Mouse (Mus musculus) heart, adult 2 months (tissue): ENCODE results near the gene Eif1.
"Not testable (repeated sequence)": the region's sequence is repeated elsewhere in the genome, so short reads cannot be mapped to it uniquely, and the experiment has no call there.

Source experiments
- CTCF ChIP-seq: fragments of 200-600 bp; IDR thresholded peaks from 2 replicates; pipeline ENCODE4 v1.8.1; 2022; ENCODE audit warnings: antibody characterized with exemption, mild to moderate bottlenecking, moderate library complexity
- POLR2A ChIP-seq: fragments of 200-500 bp; IDR thresholded peaks from 2 replicates; pipeline ENCODE4 v1.6.1; 2011; ENCODE audit warnings: mild to moderate bottlenecking, low read depth, low read length, control low read depth; ENCODE audit not compliant: insufficient read depth

DNA sequence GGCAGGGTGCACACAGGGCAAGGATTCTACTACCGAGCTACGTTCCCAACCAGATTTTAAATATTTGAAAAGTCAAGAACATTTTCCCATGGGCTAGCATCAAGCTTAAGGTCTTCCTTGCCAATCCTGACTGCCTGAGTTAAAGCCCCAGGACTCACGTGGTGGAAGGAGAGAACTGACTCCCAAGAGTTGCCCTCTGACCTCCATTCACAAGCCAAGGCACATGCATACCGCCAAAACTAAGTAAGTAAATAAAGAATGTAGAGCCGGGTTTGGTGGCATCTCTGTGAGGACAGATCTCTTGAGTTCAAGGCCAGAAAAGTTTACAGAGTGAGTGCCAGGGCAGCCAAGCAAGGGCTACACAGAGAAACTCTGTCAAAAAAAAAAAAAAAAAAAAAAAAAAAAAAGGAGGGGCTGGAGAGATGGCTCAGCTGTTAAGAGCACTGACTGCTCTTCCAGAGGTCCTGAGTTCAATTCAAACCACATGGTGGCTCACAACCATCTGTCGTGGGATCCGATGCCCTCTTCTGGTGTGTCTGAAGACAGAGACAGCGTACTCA lies 11.2 kb downstream of the Eif1 start:
- TF ChIP-seq CTCF, POLR2A: not testable (repeated sequence)
